Mouse (Mus musculus) forebrain, embryonic 12.5 days (tissue): ENCODE results near the gene Ociad1. TPM values are rescaled to one million over a fixed set of nuclear protein-coding genes. Genes with fewer than 3 reads are reported as not detected.

Experiments used
- ATAC-seq: fragments of 200-750 bp; cut with Nextera tagmentation; 2 replicates; pipeline ENCODE4 v1.8.0; 2017; ENCODE audit warnings: moderate TSS enrichment; ENCODE audit not compliant: low FRiP score
- H3K27ac ChIP-seq: fragments of 300-500 bp; sonication (generic); 2 replicates; pipeline ENCODE4 v1.5.1; 2016; ENCODE audit warnings: mild to moderate bottlenecking
- H3K27me3 ChIP-seq: fragments of 300-500 bp; sonication (generic); 2 replicates; pipeline ENCODE4 v1.6.1; 2016; ENCODE audit warnings: mild to moderate bottlenecking
- H3K36me3 ChIP-seq: fragments of 300-500 bp; sonication (generic); replicated peaks from 2 replicates; pipeline ENCODE4 v1.6.1; 2016; ENCODE audit warnings: mild to moderate bottlenecking
- H3K4me1 ChIP-seq: fragments of 300-500 bp; sonication (generic); 2 replicates; pipeline ENCODE4 v1.6.1; 2016
- H3K4me2 ChIP-seq: fragments of 300-500 bp; sonication (generic); 2 replicates; pipeline ENCODE4 v1.6.1; 2016; ENCODE audit warnings: mild to moderate bottlenecking, moderate library complexity
- H3K4me3 ChIP-seq: fragments of 300-500 bp; sonication (generic); replicated peaks from 2 replicates; pipeline ENCODE4 v1.5.1; 2016; ENCODE audit warnings: mild to moderate bottlenecking
- H3K9ac ChIP-seq: fragments of 300-500 bp; sonication (generic); 2 replicates; pipeline ENCODE4 v1.6.1; 2016; ENCODE audit warnings: mild to moderate bottlenecking
- H3K9me3 ChIP-seq: fragments of 300-500 bp; sonication (generic); 2 replicates; pipeline ENCODE4 v1.6.1; 2016
- WGBS: fragments of 180-500 bp; shearing (Covaris S2); methylation state at CpG from one replicate; pipeline ENCODE4 v1.1.7; 2016; 5-methylcytosine and 5-hydroxymethylcytosine counted together
- polyA plus RNA-seq: library from polyadenylated mRNA; unstranded; fragments of >200 nt; fragmentation: Nextera tagmentation; extraction: Ambion mirVana; gene quantifications from 2 replicates; pipeline ENCODE4 v1.2.1, GENCODE M21; 2016

The Ociad1 gene
- polyA plus RNA-seq, 1 experiment from 2014 or later = 182 TPM

DNA sequence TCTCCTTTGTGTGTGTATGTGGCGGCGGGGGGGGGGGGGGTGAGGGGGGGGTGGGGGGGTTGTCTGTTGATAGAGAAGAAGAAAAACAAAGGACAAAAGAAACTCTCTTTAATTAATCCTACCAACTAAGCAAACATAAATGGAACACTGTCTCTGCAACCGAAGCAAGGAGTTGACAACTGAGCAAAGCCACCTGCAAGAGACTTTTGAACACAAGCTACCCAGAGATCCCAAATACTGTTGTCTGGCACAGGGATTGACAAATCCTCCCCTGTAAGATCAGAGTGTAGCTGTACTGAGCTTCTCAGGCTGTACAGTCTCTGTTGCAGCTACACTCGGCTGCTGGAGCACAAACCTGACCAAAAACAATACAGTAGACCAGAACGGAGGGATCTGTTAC is 28.5 kb upstream of the Ociad1 start:
- no peaks in the 10 kb centered on the region for H3K27me3 ChIP-seq
- H3K27ac ChIP-seq = no peak overlapping the region
- no peak for ATAC-seq
- 82% methylated on average over 3 of the region's 5 CpGs for WGBS
- no peaks in the 10 kb centered on the region for H3K9me3 ChIP-seq
- no peaks in the 10 kb centered on the region for H3K36me3 ChIP-seq
- no peaks in the 10 kb centered on the region for H3K4me1 ChIP-seq
- no peak overlapping the region for H3K9ac ChIP-seq
- H3K4me2 ChIP-seq = no peak overlapping the region
- no peak overlapping the region for H3K4me3 ChIP-seq

DNA sequence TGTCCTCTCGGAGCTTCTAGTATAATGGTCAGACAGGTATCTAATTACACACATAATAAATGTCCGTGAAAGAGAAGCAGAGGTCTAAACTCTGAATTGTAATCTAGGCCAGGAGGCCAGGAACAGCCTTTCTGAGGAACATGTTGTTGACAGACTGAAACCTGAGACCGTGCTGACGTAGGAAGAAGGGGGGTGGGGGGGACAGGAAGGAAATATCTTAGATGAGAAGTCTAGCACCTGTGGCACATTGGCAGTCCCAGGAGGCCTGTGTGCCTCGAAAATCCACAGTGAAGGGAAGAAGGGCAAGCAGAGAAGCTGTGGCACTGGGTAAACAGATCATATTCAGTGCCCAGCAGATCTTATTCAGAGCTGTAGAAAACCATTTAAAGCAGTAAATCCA is 27.1 kb upstream of the Ociad1 start:
- 75% methylated on average over 5 of the region's 5 CpGs for WGBS
- no peak for ATAC-seq
- Histone ChIP-seq H3K4me2 (no peak overlapping the region), H3K9ac (no peak overlapping the region), H3K27me3 (no peaks in the 10 kb centered on the region), H3K4me3 (no peak overlapping the region), H3K36me3 (no peaks in the 10 kb centered on the region), H3K27ac (no peak overlapping the region), H3K9me3 (no peaks in the 10 kb centered on the region), H3K4me1 (no peaks in the 10 kb centered on the region)

DNA sequence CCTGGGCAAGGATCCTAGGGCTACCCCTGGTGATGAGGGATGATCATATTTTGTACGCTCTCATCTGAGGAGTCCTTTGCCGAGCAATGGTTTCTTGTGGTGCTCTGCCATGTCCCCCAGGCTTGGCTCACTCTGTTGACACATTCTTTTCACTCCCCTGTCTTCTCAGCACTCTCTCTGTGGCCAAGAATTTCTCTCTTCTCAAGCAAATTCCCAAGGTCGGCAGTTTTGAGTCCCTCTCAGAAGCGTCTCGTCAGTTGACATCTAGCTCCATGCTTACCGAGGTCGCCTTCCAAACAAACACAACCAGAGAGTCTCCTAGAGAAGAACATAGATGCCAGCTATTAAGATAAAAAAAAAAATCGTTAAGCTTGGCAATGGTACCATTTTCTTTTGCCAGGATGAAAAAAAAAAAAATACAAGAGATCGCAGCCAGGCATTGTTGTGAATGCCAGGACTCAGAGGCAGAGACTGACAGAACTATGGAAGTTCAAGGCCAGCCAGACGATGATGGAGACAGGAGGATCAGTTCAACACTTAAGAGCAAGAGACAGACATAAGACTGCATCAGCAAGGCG is 23.9 kb upstream of the Ociad1 start:
- ATAC-seq = no peak
- H3K4me1 ChIP-seq = peaks cover 11% of the 10 kb centered on the region; the same call in 1 of the 2 replicates
- no peaks in the 10 kb centered on the region for H3K9me3 ChIP-seq
- H3K27me3 ChIP-seq = no peaks in the 10 kb centered on the region
- no peak overlapping the region for H3K4me2 ChIP-seq
- no peak overlapping the region for H3K4me3 ChIP-seq
- WGBS = 89% methylated on average over 11 of the region's 11 CpGs
- no peak overlapping the region for H3K27ac ChIP-seq
- H3K9ac ChIP-seq = no peak overlapping the region
- H3K36me3 ChIP-seq = no peaks in the 10 kb centered on the region

GRCm38 (mm10) chr5:73270612-73271011 is 22.0 kb upstream of the Ociad1 start:
- Histone ChIP-seq H3K4me1 (peaks cover 11% of the 10 kb centered on the region; the same call in 1 of the 2 replicates), H3K4me2 (no peak overlapping the region), H3K4me3 (no peak overlapping the region), H3K36me3 (no peaks in the 10 kb centered on the region), H3K27me3 (no peaks in the 10 kb centered on the region), H3K27ac (no peak overlapping the region), H3K9me3 (no peaks in the 10 kb centered on the region), H3K9ac (no peak overlapping the region)
- 68% methylated on average over 6 of the region's 6 CpGs for WGBS
- no peak for ATAC-seq

GRCm38 (mm10) chr5:73273171-73273570 is 19.4 kb upstream of the Ociad1 start:
- Histone ChIP-seq H3K9ac (no peak overlapping the region), H3K27ac (no peak overlapping the region), H3K36me3 (no peaks in the 10 kb centered on the region), H3K27me3 (no peaks in the 10 kb centered on the region), H3K9me3 (no peaks in the 10 kb centered on the region), H3K4me2 (no peak overlapping the region), H3K4me3 (no peak overlapping the region), H3K4me1 (peaks cover 11% of the 10 kb centered on the region; the same call in 1 of the 2 replicates)
- WGBS = 70% methylated on average over 4 of the region's 4 CpGs
- ATAC-seq = no peak

DNA sequence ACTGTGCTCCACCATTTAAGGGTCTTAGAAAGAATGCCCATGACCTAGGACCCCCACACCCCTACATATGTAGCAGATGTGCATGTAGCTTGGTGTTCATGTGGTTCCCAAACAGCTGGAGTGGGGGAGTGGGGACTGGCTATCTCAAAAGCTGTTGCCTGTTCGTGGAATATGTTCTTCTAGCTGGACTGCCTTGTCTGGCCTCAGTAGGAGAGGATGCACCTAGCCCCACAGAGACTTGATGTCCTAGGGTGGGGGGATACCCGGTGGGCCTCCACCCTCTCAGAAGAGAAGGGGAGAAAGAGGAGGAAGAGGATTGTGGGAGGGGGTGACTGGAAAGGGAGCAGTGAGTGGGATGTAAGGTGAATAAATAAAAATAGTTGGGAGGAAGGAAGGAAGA is 17.6 kb upstream of the Ociad1 start:
- no peak overlapping the region for H3K27ac ChIP-seq
- no peaks in the 10 kb centered on the region for H3K9me3 ChIP-seq
- no peaks in the 10 kb centered on the region for H3K27me3 ChIP-seq
- no peak overlapping the region for H3K4me2 ChIP-seq
- peaks cover 17% of the 10 kb centered on the region for H3K4me1 ChIP-seq
- no peak overlapping the region for H3K9ac ChIP-seq
- H3K4me3 ChIP-seq = no peak overlapping the region
- H3K36me3 ChIP-seq = no peaks in the 10 kb centered on the region
- ATAC-seq = no peak
- 89% methylated on average over 2 of the region's 2 CpGs for WGBS

GRCm38 (mm10) chr5:73279190-73279589 is 13.4 kb upstream of the Ociad1 start:
- Histone ChIP-seq H3K9ac (no peak overlapping the region), H3K36me3 (no peaks in the 10 kb centered on the region), H3K4me2 (no peak overlapping the region), H3K4me1 (peaks cover 7% of the 10 kb centered on the region), H3K9me3 (no peaks in the 10 kb centered on the region), H3K27ac (no peak overlapping the region), H3K4me3 (no peak overlapping the region), H3K27me3 (no peaks in the 10 kb centered on the region)
- no peak for ATAC-seq
- WGBS = 76% methylated on average over 10 of the region's 10 CpGs

GRCm38 (mm10) chr5:73279732-73280566 is 12.6 kb upstream of the Ociad1 start:
- Histone ChIP-seq H3K36me3 (no peaks in the 10 kb centered on the region), H3K27me3 (no peaks in the 10 kb centered on the region), H3K4me3 (no peak overlapping the region), H3K9me3 (no peaks in the 10 kb centered on the region), H3K4me1 (peaks cover 7% of the 10 kb centered on the region), H3K4me2 (no peak overlapping the region), H3K9ac (no peak overlapping the region), H3K27ac (no peak overlapping the region)
- WGBS = 57% methylated on average over 4 of the region's 4 CpGs
- no peak for ATAC-seq

DNA sequence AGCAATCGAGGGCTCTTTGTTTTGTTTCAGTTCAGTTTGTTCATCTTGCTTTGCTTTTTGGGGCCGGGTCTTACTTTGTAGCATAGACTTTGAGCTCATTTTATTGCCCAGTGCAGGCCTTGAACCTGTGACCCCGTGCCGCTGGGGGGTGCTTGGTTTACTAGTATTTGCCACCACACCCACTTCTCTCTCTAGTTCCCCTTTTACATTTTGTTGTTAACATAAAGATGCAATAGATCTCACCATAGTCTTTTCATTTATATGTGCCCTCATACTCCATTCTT is 12.1 kb upstream of the Ociad1 start:
- Histone ChIP-seq H3K9me3 (no peaks in the 10 kb centered on the region), H3K4me1 (peaks cover 7% of the 10 kb centered on the region), H3K27me3 (no peaks in the 10 kb centered on the region), H3K27ac (no peak overlapping the region), H3K9ac (no peak overlapping the region), H3K36me3 (no peaks in the 10 kb centered on the region), H3K4me2 (no peak overlapping the region), H3K4me3 (no peak overlapping the region)
- no peak for ATAC-seq
- 77% methylated on average over 4 of the region's 4 CpGs for WGBS

DNA sequence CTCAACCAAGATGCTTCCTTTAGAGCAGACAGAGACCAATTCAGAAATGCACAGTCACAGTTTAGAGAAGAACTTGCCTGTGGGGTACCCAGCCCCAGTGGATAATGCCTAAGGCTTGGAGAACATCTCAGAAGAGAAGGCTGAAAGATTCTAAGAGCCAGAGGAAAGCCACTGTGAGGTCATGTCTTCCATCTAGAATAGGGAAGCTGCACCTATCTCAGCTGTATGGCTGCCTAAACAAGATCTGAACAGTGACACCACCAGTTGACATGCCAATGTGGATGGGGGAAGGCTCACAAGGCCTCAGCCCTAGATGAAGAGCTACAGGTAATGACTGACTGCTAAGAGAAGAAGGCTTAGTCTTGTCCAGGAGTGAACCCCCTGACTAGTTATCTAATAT is 8.5 kb upstream of the Ociad1 start:
- Histone ChIP-seq H3K27me3 (no peaks in the 10 kb centered on the region), H3K4me3 (no peak overlapping the region), H3K27ac (no peak overlapping the region), H3K4me1 (peaks cover 7% of the 10 kb centered on the region), H3K9ac (no peak overlapping the region), H3K36me3 (no peaks in the 10 kb centered on the region), H3K9me3 (no peaks in the 10 kb centered on the region), H3K4me2 (no peak overlapping the region)
- ATAC-seq = no peak

DNA sequence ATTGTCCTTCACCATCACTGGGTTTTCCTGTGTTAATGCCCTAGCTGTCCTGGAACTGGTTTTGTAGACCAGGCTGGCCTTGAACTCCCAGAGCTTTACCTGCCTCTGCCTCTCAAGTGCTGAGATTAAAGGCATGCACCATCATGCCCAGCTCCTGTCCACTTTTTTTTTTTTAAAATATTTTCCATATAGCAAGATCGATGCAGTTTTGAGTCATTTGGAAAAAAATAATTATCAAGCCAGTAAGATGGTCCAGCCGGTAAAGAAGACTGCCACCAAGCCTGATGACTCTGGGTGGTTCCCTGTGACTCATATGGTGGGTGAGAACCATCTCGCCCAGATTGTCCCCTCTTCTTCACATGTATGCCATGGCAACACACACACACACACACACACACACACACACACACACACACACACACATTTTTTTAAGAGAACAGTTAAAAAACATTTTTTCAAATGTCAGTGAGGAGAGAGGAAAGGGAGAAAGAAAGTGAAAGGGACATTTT is 7.1 kb upstream of the Ociad1 start:
- H3K9me3 ChIP-seq = no peaks in the 10 kb centered on the region
- H3K4me1 ChIP-seq = no peaks in the 10 kb centered on the region
- no peak for ATAC-seq
- H3K36me3 ChIP-seq = no peaks in the 10 kb centered on the region
- H3K9ac ChIP-seq = no peak overlapping the region
- H3K27ac ChIP-seq = no peak overlapping the region
- H3K4me3 ChIP-seq = no peak overlapping the region
- H3K27me3 ChIP-seq = no peaks in the 10 kb centered on the region
- WGBS = 87% methylated on average over 3 of the region's 3 CpGs
- H3K4me2 ChIP-seq = no peak overlapping the region

DNA sequence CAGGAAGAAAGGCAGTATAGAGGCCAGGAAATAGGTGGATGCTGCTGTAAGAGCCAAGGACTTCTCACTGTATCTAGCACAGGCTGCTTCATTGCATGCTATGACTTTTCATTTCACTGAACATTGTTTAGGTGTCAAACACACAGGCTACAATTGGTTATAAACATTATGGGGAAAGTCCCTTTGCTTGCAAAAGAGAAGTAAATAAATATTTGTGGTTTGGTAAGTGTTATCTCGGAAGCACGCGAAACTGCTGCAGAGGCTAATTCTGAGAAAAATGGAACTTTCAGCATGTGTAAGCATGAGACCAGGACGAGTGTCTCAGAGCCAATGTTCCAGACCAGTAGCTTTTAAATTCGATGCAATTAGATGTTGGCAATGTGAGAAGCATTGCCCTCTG is 6.0 kb upstream of the Ociad1 start:
- WGBS = 84% methylated on average over 5 of the region's 5 CpGs
- H3K9ac ChIP-seq = no peak overlapping the region
- no peak overlapping the region for H3K27ac ChIP-seq
- no peaks in the 10 kb centered on the region for H3K9me3 ChIP-seq
- ATAC-seq = no peak
- H3K36me3 ChIP-seq = no peaks in the 10 kb centered on the region
- H3K4me2 ChIP-seq = no peak overlapping the region
- no peak overlapping the region for H3K4me3 ChIP-seq
- H3K4me1 ChIP-seq = no peaks in the 10 kb centered on the region
- H3K27me3 ChIP-seq = no peaks in the 10 kb centered on the region

DNA sequence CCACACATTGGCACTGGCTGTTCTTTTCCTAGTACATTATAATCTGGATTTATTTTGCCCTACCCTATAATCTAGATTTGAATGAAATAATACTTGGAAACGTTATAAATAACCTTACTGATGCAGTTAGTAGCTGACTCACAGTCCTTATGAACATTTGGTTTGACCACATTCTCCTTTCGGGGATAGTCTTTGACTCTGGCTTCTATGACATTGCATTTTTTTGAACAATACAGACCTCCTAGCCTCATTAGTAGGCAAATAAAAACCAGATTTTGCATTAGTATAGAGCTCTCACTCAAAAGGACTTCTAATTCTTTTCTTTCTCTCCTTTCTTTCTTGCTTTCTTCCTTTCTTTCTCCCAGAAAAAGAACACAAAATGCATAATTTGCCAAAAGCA is 2.7 kb upstream of the Ociad1 start:
- Histone ChIP-seq H3K9me3 (no peaks in the 10 kb centered on the region), H3K27me3 (no peaks in the 10 kb centered on the region), H3K4me3 (no peak overlapping the region), H3K4me2 (no peak overlapping the region), H3K9ac (no peak overlapping the region), H3K36me3 (peaks cover 2% of the 10 kb centered on the region; the same call in 1 of the 2 replicates), H3K27ac (no peak overlapping the region), H3K4me1 (peaks cover 8% of the 10 kb centered on the region)
- no peak for ATAC-seq
- WGBS = 59% methylated on average over 2 of the region's 2 CpGs
